Mouse (Mus musculus): ENCODE data around the gene Sema3g. TPM values are rescaled to one million over a fixed set of nuclear protein-coding genes. Genes with fewer than 3 reads are reported as not detected.

The Sema3g gene
- polyA plus RNA-seq, 1 experiment from 2014 or later, result not detected

GRCm38 (mm10) chr14:31228234-31228633 is 10.6 kb downstream of the Sema3g start:
- Histone ChIP-seq H3K9ac (ENCODE audit: low read depth, low read length) (no peak overlapping the region), H3K4me1 (replicated peaks; ENCODE audit: control insufficient read depth, insufficient read depth, low read length) (peaks cover 9% of the 10 kb centered on the region; the same call in 1 of the 2 replicates), H3K27me3 (replicated peaks; ENCODE audit: control insufficient read depth, insufficient read depth, low read length) (no peaks in the 10 kb centered on the region; the same call in 1 of the 2 replicates), H3K9me3 (ENCODE audit: control insufficient read depth, low read length) (no peaks in the 10 kb centered on the region), H3K27ac (ENCODE audit: low read depth, low read length) (no peak overlapping the region), H3K4me2 (no peak overlapping the region), H3K4me3 (ENCODE audit: low read depth, low read length) (no peak overlapping the region), H3K36me3 (ENCODE audit: control insufficient read depth, insufficient read depth, low read length) (no peaks in the 10 kb centered on the region)
- 48% methylated on average over 6 of the region's 6 CpGs for WGBS
- DNase-seq (ENCODE audit: low spot score) (no peak), ATAC-seq (replicated peaks; ENCODE audit: low FRiP score) (no peak)

DNA sequence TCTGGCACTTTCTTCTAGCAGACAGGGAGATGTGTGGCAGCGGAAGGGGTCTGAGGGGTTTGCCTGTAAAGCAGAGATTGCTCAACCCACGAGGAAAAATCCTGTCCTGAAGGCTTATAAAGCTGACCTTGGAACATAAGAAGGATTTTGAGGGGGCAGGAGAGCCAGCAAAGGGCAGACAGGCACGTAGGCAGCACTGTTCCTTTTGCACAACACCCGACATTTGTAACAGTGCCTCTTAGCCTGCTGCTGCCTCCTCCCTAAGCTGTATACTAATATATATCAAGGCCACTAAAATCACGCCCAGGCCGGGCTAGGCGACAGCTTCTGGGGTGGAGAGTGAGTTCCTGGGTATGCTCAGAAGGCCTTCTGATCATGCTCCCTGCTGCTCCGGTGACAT is 12.8 kb downstream of the Sema3g start:
- Histone ChIP-seq H3K9ac (ENCODE audit: low read depth, low read length) (no peak overlapping the region), H3K27ac (ENCODE audit: low read depth, low read length) (no peak overlapping the region)
- WGBS, result 70% methylated on average over 8 of the region's 8 CpGs

GRCm38 (mm10) chr14:31232404-31233069 is 14.9 kb downstream of the Sema3g start:
- 74% methylated on average over 13 of the region's 13 CpGs for WGBS

More for the DNA sequence above, 12.8 kb downstream of the Sema3g start:
- no peak for DNase-seq (ENCODE audit: low spot score)
- Histone ChIP-seq H3K4me3 (ENCODE audit: low read depth, low read length) (no peak overlapping the region), H3K9me3 (ENCODE audit: control insufficient read depth, low read length) (no peaks in the 10 kb centered on the region), H3K27me3 (replicated peaks; ENCODE audit: control insufficient read depth, insufficient read depth, low read length) (no peaks in the 10 kb centered on the region; the same call in 1 of the 2 replicates), H3K36me3 (ENCODE audit: control insufficient read depth, insufficient read depth, low read length) (no peaks in the 10 kb centered on the region), H3K4me1 (replicated peaks; ENCODE audit: control insufficient read depth, insufficient read depth, low read length) (peaks cover 9% of the 10 kb centered on the region; the same call in 1 of the 2 replicates), H3K4me2 (no peak overlapping the region)
- ATAC-seq (replicated peaks; ENCODE audit: low FRiP score), result no peak

GRCm38 (mm10) chr14:31233070-31233995 is 15.7 kb downstream of the Sema3g start:
- ATAC-seq (replicated peaks; ENCODE audit: low FRiP score) (no peak), DNase-seq (ENCODE audit: low spot score) (no peak)
- H3K27ac ChIP-seq (ENCODE audit: low read depth, low read length), result no peak overlapping the region
- H3K27me3 ChIP-seq (replicated peaks; ENCODE audit: control insufficient read depth, insufficient read depth, low read length), result no peaks in the 10 kb centered on the region; the same call in 1 of the 2 replicates
- H3K4me1 ChIP-seq (replicated peaks; ENCODE audit: control insufficient read depth, insufficient read depth, low read length), result peaks cover 6% of the 10 kb centered on the region; the same call in 1 of the 2 replicates
- no peaks in the 10 kb centered on the region for H3K9me3 ChIP-seq (ENCODE audit: control insufficient read depth, low read length)
- H3K4me2 ChIP-seq, result no peak overlapping the region
- H3K4me3 ChIP-seq (ENCODE audit: low read depth, low read length), result no peak overlapping the region
- WGBS, result 67% methylated on average over 14 of the region's 14 CpGs
- no peaks in the 10 kb centered on the region for H3K36me3 ChIP-seq (ENCODE audit: control insufficient read depth, insufficient read depth, low read length)
- H3K9ac ChIP-seq (ENCODE audit: low read depth, low read length), result no peak overlapping the region

More at GRCm38 (mm10) chr14:31232404-31233069, 14.9 kb downstream of the Sema3g start:
- ATAC-seq (replicated peaks; ENCODE audit: low FRiP score) (no peak), DNase-seq (ENCODE audit: low spot score) (no peak)
- Histone ChIP-seq H3K4me3 (ENCODE audit: low read depth, low read length) (no peak overlapping the region), H3K9ac (ENCODE audit: low read depth, low read length) (no peak overlapping the region), H3K4me2 (no peak overlapping the region), H3K27ac (ENCODE audit: low read depth, low read length) (no peak overlapping the region), H3K4me1 (replicated peaks; ENCODE audit: control insufficient read depth, insufficient read depth, low read length) (peaks cover 9% of the 10 kb centered on the region; the same call in 1 of the 2 replicates), H3K27me3 (replicated peaks; ENCODE audit: control insufficient read depth, insufficient read depth, low read length) (no peaks in the 10 kb centered on the region; the same call in 1 of the 2 replicates), H3K9me3 (ENCODE audit: control insufficient read depth, low read length) (no peaks in the 10 kb centered on the region), H3K36me3 (ENCODE audit: control insufficient read depth, insufficient read depth, low read length) (no peaks in the 10 kb centered on the region)

- H3K36me3 ChIP-seq (ENCODE audit: control insufficient read depth, insufficient read depth, low read length), result no peaks in the 10 kb centered on the region
- 19% methylated on average over 11 of the region's 11 CpGs for WGBS
- H3K27ac ChIP-seq (ENCODE audit: low read depth, low read length), result no peak overlapping the region
- no peak overlapping the region for H3K4me3 ChIP-seq (ENCODE audit: low read depth, low read length)
- H3K4me2 ChIP-seq, result no peak overlapping the region
- H3K9ac ChIP-seq (ENCODE audit: low read depth, low read length), result no peak overlapping the region
- ATAC-seq (replicated peaks; ENCODE audit: low FRiP score) (no peak), DNase-seq (ENCODE audit: low spot score) (no peak)
- H3K4me1 ChIP-seq (replicated peaks; ENCODE audit: control insufficient read depth, insufficient read depth, low read length), result 0 out of 2 replicates have a peak, but pooled peaks cover 3% of the 10 kb centered on the region
- H3K27me3 ChIP-seq (replicated peaks; ENCODE audit: control insufficient read depth, insufficient read depth, low read length), result no peaks in the 10 kb centered on the region; the same call in 1 of the 2 replicates
- no peaks in the 10 kb centered on the region for H3K9me3 ChIP-seq (ENCODE audit: control insufficient read depth, low read length)
Measured at GRCm38 (mm10) chr14:31233996-31234591, 16.4 kb downstream of the Sema3g start.

DNA sequence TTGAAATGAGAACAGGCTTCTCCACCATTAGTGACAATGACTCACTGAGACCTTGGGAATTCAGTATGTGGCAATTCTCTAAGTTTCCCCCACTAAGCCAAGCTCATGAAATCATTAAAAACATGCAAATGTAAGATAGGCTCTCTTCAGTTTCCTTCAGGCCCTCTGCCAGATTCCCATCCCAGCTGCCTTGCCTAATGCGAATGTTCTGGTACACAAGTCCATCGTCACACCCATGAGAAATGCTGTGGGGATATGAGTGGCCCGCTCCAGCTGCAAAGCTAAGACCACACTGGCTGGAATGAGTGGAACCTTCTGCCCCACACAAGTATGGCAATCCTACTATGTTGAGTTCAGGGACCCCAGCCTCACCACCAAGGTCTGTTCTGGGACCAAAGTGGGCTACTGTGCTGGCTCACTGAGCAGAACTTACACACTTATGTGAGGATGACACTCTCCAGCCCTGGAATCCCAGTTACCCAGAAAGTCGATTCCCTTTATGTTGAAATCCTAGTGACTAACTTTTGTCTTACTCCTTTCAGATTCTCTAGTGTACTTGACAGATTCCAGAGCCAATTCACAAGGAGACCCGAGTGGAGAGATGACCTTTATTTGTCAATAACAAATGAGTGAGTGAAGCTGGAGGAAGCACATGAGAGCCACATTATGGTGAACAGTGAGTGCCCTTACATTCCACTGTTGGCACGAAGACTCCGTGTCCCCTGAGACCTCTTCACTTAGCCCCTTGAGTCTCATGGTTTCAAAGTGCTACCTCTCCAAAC is 19.6 kb downstream of the Sema3g start:
- ATAC-seq (replicated peaks; ENCODE audit: low FRiP score) (no peak), DNase-seq (ENCODE audit: low spot score) (no peak)
- H3K4me2 ChIP-seq, result no peak overlapping the region
- no peak overlapping the region for H3K4me3 ChIP-seq (ENCODE audit: low read depth, low read length)
- H3K27me3 ChIP-seq (replicated peaks; ENCODE audit: control insufficient read depth, insufficient read depth, low read length), result no peaks in the 10 kb centered on the region
- no peaks in the 10 kb centered on the region for H3K9me3 ChIP-seq (ENCODE audit: control insufficient read depth, low read length)
- no peaks in the 10 kb centered on the region for H3K36me3 ChIP-seq (ENCODE audit: control insufficient read depth, insufficient read depth, low read length)
- WGBS, result 86% methylated on average over 7 of the region's 7 CpGs
- H3K27ac ChIP-seq (ENCODE audit: low read depth, low read length), result no peak overlapping the region
- 0 out of 2 replicates have a peak, but pooled peaks cover 3% of the 10 kb centered on the region for H3K4me1 ChIP-seq (replicated peaks; ENCODE audit: control insufficient read depth, insufficient read depth, low read length)
- no peak overlapping the region for H3K9ac ChIP-seq (ENCODE audit: low read depth, low read length)

DNA sequence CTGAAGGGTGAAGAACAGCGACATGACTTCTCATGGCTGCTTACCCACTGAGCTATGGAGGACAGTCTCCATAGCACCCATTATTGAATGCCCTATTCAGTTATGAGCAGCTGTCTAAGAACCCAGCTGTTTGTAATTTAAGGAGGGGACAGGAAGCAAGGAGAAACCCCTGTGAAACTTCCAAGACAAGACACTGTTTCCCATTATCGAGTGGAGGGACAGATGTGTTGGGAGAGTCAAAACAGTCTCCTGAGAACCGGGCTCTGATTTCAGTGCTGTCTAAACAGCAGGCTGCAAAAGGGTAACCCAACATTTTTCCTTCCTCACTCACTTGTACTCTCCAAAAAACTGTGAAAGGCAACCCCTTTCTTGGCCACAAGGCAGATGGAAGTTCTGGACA is 22.9 kb downstream of the Sema3g start:
- 76% methylated on average over 3 of the region's 3 CpGs for WGBS
- Histone ChIP-seq H3K9ac (ENCODE audit: low read depth, low read length) (no peak overlapping the region), H3K4me3 (ENCODE audit: low read depth, low read length) (no peak overlapping the region), H3K9me3 (ENCODE audit: control insufficient read depth, low read length) (no peaks in the 10 kb centered on the region), H3K36me3 (ENCODE audit: control insufficient read depth, insufficient read depth, low read length) (no peaks in the 10 kb centered on the region), H3K27ac (ENCODE audit: low read depth, low read length) (no peak overlapping the region), H3K4me2 (no peak overlapping the region), H3K4me1 (replicated peaks; ENCODE audit: control insufficient read depth, insufficient read depth, low read length) (no peaks in the 10 kb centered on the region), H3K27me3 (replicated peaks; ENCODE audit: control insufficient read depth, insufficient read depth, low read length) (no peaks in the 10 kb centered on the region)
- DNase-seq (ENCODE audit: low spot score), result no peak
- no peak for ATAC-seq (replicated peaks; ENCODE audit: low FRiP score)

- ATAC-seq (replicated peaks; ENCODE audit: low FRiP score) (no peak), DNase-seq (ENCODE audit: low spot score) (no peak)
- H3K27me3 ChIP-seq (replicated peaks; ENCODE audit: control insufficient read depth, insufficient read depth, low read length), result no peaks in the 10 kb centered on the region
- H3K9ac ChIP-seq (ENCODE audit: low read depth, low read length), result no peak overlapping the region
- 41% methylated on average over 1 of the region's 1 CpGs for WGBS
- no peak overlapping the region for H3K4me2 ChIP-seq
- H3K9me3 ChIP-seq (ENCODE audit: control insufficient read depth, low read length), result no peaks in the 10 kb centered on the region
- no peaks in the 10 kb centered on the region for H3K36me3 ChIP-seq (ENCODE audit: control insufficient read depth, insufficient read depth, low read length)
- no peak overlapping the region for H3K4me3 ChIP-seq (ENCODE audit: low read depth, low read length)
- no peak overlapping the region for H3K27ac ChIP-seq (ENCODE audit: low read depth, low read length)
- H3K4me1 ChIP-seq (replicated peaks; ENCODE audit: control insufficient read depth, insufficient read depth, low read length), result 0 out of 2 replicates have a peak, but pooled peaks cover 3% of the 10 kb centered on the region
Measured at GRCm38 (mm10) chr14:31244777-31245176, 27.1 kb downstream of the Sema3g start.
